ENCODE assay signal across 24 mouse cellular contexts in the genomic region with DNA sequence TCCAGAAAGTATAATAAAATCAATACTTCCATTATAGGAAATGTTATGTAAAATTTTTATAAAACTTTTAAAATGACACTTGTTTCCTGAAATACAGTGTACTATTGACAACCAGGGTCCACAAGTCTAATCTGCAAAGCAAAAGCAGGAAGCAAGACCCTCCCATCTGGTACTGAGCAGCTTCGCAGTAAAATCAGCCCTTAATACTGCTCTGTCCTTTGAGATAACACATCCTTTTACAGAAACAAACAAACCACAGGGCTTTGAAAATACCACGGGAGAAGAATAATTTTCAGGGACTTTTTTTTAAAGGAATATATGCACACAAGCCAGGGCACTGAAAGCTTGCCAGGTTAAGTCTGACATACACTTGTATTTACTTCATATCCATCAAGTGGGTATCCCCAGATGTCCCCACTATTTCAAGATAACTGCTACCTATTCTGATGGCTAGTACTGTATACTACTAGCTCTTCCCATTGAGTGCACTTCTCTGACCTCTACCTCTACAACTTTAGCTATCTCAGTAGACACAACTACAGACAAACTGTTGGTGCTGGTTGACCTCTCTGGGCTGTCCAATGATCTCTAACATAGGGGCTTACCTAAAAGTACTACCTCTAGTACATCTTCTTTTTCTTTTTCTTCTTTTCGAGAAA. TPM values are rescaled to one million over a fixed set of nuclear protein-coding genes. Genes with fewer than 3 reads are reported as not detected.
DNase-seq lines count a peak whose midpoint lies in the region; ATAC-seq and TF ChIP-seq lines count a peak whose summit lies in the region.
"Had no signal": no experiment of that assay in that cellular context is flagged by ENCODE, and none has a peak within 500 bp of the region (broad histone marks: within the 10 kb centered on the region; RNA-seq: fewer than 3 reads in every experiment).

No protein-coding gene starts in this region.

- TF ChIP-seq EP300 in liver, postnatal 0 days (IDR thresholded peaks at IDR 0.05; ENCODE audit: low read depth) = no peak
- 0 out of 4 replicates have a peak, but pooled peaks have one; percentile 12 to 23 for TF ChIP-seq EP300 in MEL (IDR thresholded peaks at IDR 0.05; ENCODE audit: low read depth in 1 of 2, low read length in 2 of 2)
- no peak for TF ChIP-seq EP300 in liver, embryonic 14.5 days (IDR thresholded peaks at IDR 0.05; ENCODE audit: low read depth)

- WGBS in liver, embryonic 12.5 days (ENCODE audit: insufficient replicate concordance) = 28% methylated on average over 3 of the region's 3 CpGs
- WGBS in liver, postnatal 0 days (ENCODE audit: insufficient replicate concordance) = 46% methylated on average over 3 of the region's 3 CpGs
- WGBS in liver, embryonic 14.5 days (ENCODE audit: insufficient replicate concordance) = 26% methylated on average over 3 of the region's 3 CpGs

- H3K27me3 ChIP-seq in liver, embryonic 12.5 days (replicated peaks) = no peaks in the 10 kb centered on the region
- H3K27me3 ChIP-seq in liver, postnatal 0 days (ENCODE audit: insufficient read depth, low read length) = no peaks in the 10 kb centered on the region
- no peaks in the 10 kb centered on the region for H3K27me3 ChIP-seq in MEL (ENCODE audit: control insufficient read depth in 1 of 2, insufficient read depth in 2 of 2, low read length in 2 of 2)
- no peaks in the 10 kb centered on the region for H3K27me3 ChIP-seq in liver, embryonic 14.5 days (ENCODE audit: control insufficient read depth, insufficient read depth, low read length)
- H3K27me3 ChIP-seq: CH12.LX; embryonic facial prominence, embryonic 12.5 days; embryonic facial prominence, embryonic 15.5 days; hindbrain, embryonic 15.5 days had no signal

- no peak overlapping the region for H3K9ac ChIP-seq in liver, embryonic 12.5 days
- no peak overlapping the region for H3K9ac ChIP-seq in liver, postnatal 0 days (replicated peaks)
- no peak overlapping the region for H3K9ac ChIP-seq in MEL (ENCODE audit: control insufficient read depth, low read depth, low read length, poor library complexity, severe bottlenecking)
- no peak overlapping the region for H3K9ac ChIP-seq in liver, embryonic 14.5 days (replicated peaks)
- H3K9ac ChIP-seq: embryonic facial prominence, embryonic 12.5 days; embryonic facial prominence, embryonic 15.5 days; forebrain, postnatal 0 days; hindbrain, embryonic 15.5 days had no signal

- peak overlapping the region; percentile 41; the same call in 1 of the 2 replicates for H3K27ac ChIP-seq in liver, embryonic 12.5 days
- H3K27ac ChIP-seq in liver, postnatal 0 days (ENCODE audit: low read depth) = no peak overlapping the region
- no peak overlapping the region for H3K27ac ChIP-seq in MEL (ENCODE audit: control insufficient read depth, low read depth, low read length)
- H3K27ac ChIP-seq in liver, embryonic 14.5 days = no peak overlapping the region
- H3K27ac ChIP-seq: embryonic facial prominence, embryonic 12.5 days; embryonic facial prominence, embryonic 15.5 days; gastrocnemius, adult 2 months; hindbrain, embryonic 15.5 days had no signal

- H3K79me2 ChIP-seq in MEL (ENCODE audit: control insufficient read depth, insufficient read depth, low read length, poor library complexity) = peaks cover 56% of the 10 kb centered on the region

- peak; percentile 50; the same call in 1 of the 2 replicates for ATAC-seq in liver, embryonic 12.5 days
- ATAC-seq in liver, postnatal 0 days = no peak
- ATAC-seq in liver, embryonic 14.5 days (ENCODE audit: insufficient read depth) = 0 out of 2 replicates have a peak, but pooled peaks have one; percentile 51
- ATAC-seq in inflammation-experienced regulatory T-cells, adult 6 months = no peak
- ATAC-seq: activated CD4-positive, CD25-positive, alpha-beta regulatory T cell, adult 4 months; forebrain, embryonic 14.5 days; forebrain, postnatal 0 days had no signal

- TF ChIP-seq CTCF in liver, postnatal 0 days (IDR thresholded peaks at IDR 0.05; ENCODE audit: low read depth) = no peak
- no peak for TF ChIP-seq CTCF in MEL (IDR thresholded peaks at IDR 0.05 in 2 of 3, conservative IDR thresholded peaks at IDR 0.05 in 1 of 3; ENCODE audit: control insufficient read depth in 1 of 3, insufficient read depth in 1 of 3, low read depth in 2 of 3, low read length in 3 of 3, poor library complexity in 1 of 3, severe bottlenecking in 1 of 3)
- TF ChIP-seq CTCF in liver, embryonic 14.5 days (IDR thresholded peaks at IDR 0.05; ENCODE audit: low read depth) = no peak

- no peaks in the 10 kb centered on the region for H3K36me3 ChIP-seq in liver, embryonic 12.5 days
- H3K36me3 ChIP-seq in liver, postnatal 0 days (replicated peaks; ENCODE audit: insufficient read depth, low read length) = no peaks in the 10 kb centered on the region
- peaks cover 0 to 27% of the 10 kb centered on the region in 2 experiments; a peak in 2 of 4 replicates for H3K36me3 ChIP-seq in MEL (ENCODE audit: control insufficient read depth in 1 of 2, insufficient read depth in 2 of 2, low read length in 2 of 2)
- no peaks in the 10 kb centered on the region for H3K36me3 ChIP-seq in liver, embryonic 14.5 days (replicated peaks; ENCODE audit: control insufficient read depth, insufficient read depth, low read depth)
- H3K36me3 ChIP-seq: embryonic facial prominence, embryonic 15.5 days had no signal

- H3K4me2 ChIP-seq in liver, embryonic 12.5 days = 0 out of 2 replicates have a peak overlapping the region, but pooled peaks have one; percentile 8
- no peak overlapping the region for H3K4me2 ChIP-seq in liver, postnatal 0 days (ENCODE audit: low read depth, low read length)
- no peak overlapping the region for H3K4me2 ChIP-seq in liver, embryonic 14.5 days (ENCODE audit: low read depth)
- H3K4me2 ChIP-seq: embryonic facial prominence, embryonic 12.5 days; embryonic facial prominence, embryonic 15.5 days; heart, embryonic 11.5 days; hindbrain, embryonic 15.5 days had no signal

- intact Hi-C loops in heart, postnatal 36 days (cut with DNase I) = no loop called here

- TF ChIP-seq POLR2A in MEL (IDR thresholded peaks at IDR 0.05; ENCODE audit: control insufficient read depth in 1 of 2, insufficient read depth in 1 of 2, low read depth in 1 of 2, low read length in 2 of 2, poor library complexity in 1 of 2) = no peak

- TF ChIP-seq RAD21 in MEL (IDR thresholded peaks at IDR 0.05; ENCODE audit: low read depth, low read length) = no peak

- peaks cover 52% of the 10 kb centered on the region for H3K4me1 ChIP-seq in liver, embryonic 12.5 days
- no peaks in the 10 kb centered on the region for H3K4me1 ChIP-seq in liver, postnatal 0 days (ENCODE audit: insufficient read depth)
- peaks cover 16 to 23% of the 10 kb centered on the region in 2 experiments for H3K4me1 ChIP-seq in MEL (ENCODE audit: control insufficient read depth in 1 of 2, insufficient read depth in 2 of 2, low read length in 2 of 2)
- H3K4me1 ChIP-seq in liver, embryonic 14.5 days (replicated peaks; ENCODE audit: control insufficient read depth in 2 of 2, insufficient read depth in 2 of 2, low read length in 1 of 2) = peaks cover 12 to 16% of the 10 kb centered on the region in 2 experiments
- H3K4me1 ChIP-seq: embryonic facial prominence, embryonic 12.5 days had no signal

- no peak for DNase-seq in liver, postnatal 0 days
- DNase-seq in MEL (ENCODE audit: low read depth, low spot score) = peak; percentile 37
- DNase-seq in liver, embryonic 14.5 days (ENCODE audit: low read depth in 3 of 3, low spot score in 3 of 3) = no peak
- DNase-seq in heart, postnatal 36 days = no peak
- no peak for DNase-seq in testis, postnatal 10 days (ENCODE audit: low spot score)
- DNase-seq: adrenal gland, adult 8-10 months; adrenal gland, postnatal 25 days; B cell, adult 2 months; cerebellum, adult 11-12 months; cerebellum, adult 9-10 months; cerebellum, postnatal 14 days; forebrain, postnatal 0 days; gastrocnemius, adult 2 months; gastrocnemius, postnatal 14 days; heart, adult 11 months had no signal

- no peaks in the 10 kb centered on the region for H3K9me3 ChIP-seq in liver, embryonic 12.5 days (replicated peaks)
- 0 out of 2 replicates have a peak, but pooled peaks cover 2% of the 10 kb centered on the region for H3K9me3 ChIP-seq in liver, postnatal 0 days (ENCODE audit: low read length)
- no peaks in the 10 kb centered on the region for H3K9me3 ChIP-seq in MEL (replicated peaks; ENCODE audit: insufficient read depth, low read length)
- no peaks in the 10 kb centered on the region for H3K9me3 ChIP-seq in liver, embryonic 14.5 days (ENCODE audit: control insufficient read depth, low read length)
- H3K9me3 ChIP-seq: embryonic facial prominence, embryonic 12.5 days; hindbrain, embryonic 15.5 days had no signal

- H3K4me3 ChIP-seq in liver, embryonic 12.5 days = no peak overlapping the region
- no peak overlapping the region for H3K4me3 ChIP-seq in liver, postnatal 0 days (ENCODE audit: low read depth, low read length)
- H3K4me3 ChIP-seq in MEL (ENCODE audit: control insufficient read depth in 1 of 2, insufficient read depth in 1 of 2, low read depth in 2 of 2, low read length in 2 of 2) = no peak overlapping the region
- no peak overlapping the region for H3K4me3 ChIP-seq in liver, embryonic 14.5 days (ENCODE audit: insufficient read depth in 1 of 2, low read depth in 2 of 2, low read length in 2 of 2)
- H3K4me3 ChIP-seq: embryonic facial prominence, embryonic 12.5 days; embryonic facial prominence, embryonic 15.5 days; gastrocnemius, adult 2 months; hindbrain, embryonic 15.5 days had no signal

RNA-seq across cellular contexts. Expression of gene Nck1, which starts 13.0 kb away (rescaled TPM):
- 33.6 and 34.7 TPM in 2 replicates for polyA plus RNA-seq in liver, embryonic 12.5 days (2016; fragmentation: Nextera tagmentation; extraction: Ambion mirVana)
- polyA plus RNA-seq in liver, postnatal 0 days (2015; fragmentation: Nextera tagmentation; extraction: Ambion mirVana) = 26.3 and 31.8 TPM in 2 replicates
- total RNA-seq in MEL (2012; rRNA removed) = 20.8 and 21.8 TPM in 2 replicates
- 10 to 100 TPM in 1 of 2 experiments, not detected in 1; 24.3 TPM for polyA plus RNA-seq in MEL (2012; ENCODE audit: insufficient read depth in 1 of 2, insufficient read length in 2 of 2, low read depth in 1 of 2, low replicate concordance in 2 of 2, missing spikeins in 1 of 2)
- polyA plus RNA-seq in liver, embryonic 14.5 days (2012; rRNA removed) = 5.4 and 12.9 TPM in 2 replicates
- polyA plus RNA-seq in liver, embryonic 14.5 days (2014; fragmentation: Nextera tagmentation; extraction: Ambion mirVana) = 18.3 and 26.4 TPM in 2 replicates
- total RNA-seq in heart, postnatal 36 days (2021) = 10 to 100 TPM; 44.8 to 54.0 TPM
- 10 to 100 TPM; 72.0 to 99.7 (median 81.6) TPM for polyA plus RNA-seq in inflammation-experienced regulatory T-cells, adult 6 months (2017; shearing (Covaris generic))

RNA-seq across cellular contexts. Expression of gene Slc35g2, which starts 37.9 kb away (rescaled TPM):
- 1.4 and 1.5 TPM in 2 replicates for polyA plus RNA-seq in liver, embryonic 12.5 days (2016; fragmentation: Nextera tagmentation; extraction: Ambion mirVana)
- 1.4 and 1.6 TPM in 2 replicates for polyA plus RNA-seq in liver, postnatal 0 days (2015; fragmentation: Nextera tagmentation; extraction: Ambion mirVana)
- not detected in 2 replicates for total RNA-seq in MEL (2012; rRNA removed)
- under 1 TPM in 1 of 2 experiments, not detected in 1; 0.49 TPM for polyA plus RNA-seq in MEL (2012; ENCODE audit: insufficient read depth in 1 of 2, insufficient read length in 2 of 2, low read depth in 1 of 2, low replicate concordance in 2 of 2, missing spikeins in 1 of 2)
- 0.42 and 0.61 TPM in 2 replicates for polyA plus RNA-seq in liver, embryonic 14.5 days (2012; rRNA removed)
- 1.4 and 1.5 TPM in 2 replicates for polyA plus RNA-seq in liver, embryonic 14.5 days (2014; fragmentation: Nextera tagmentation; extraction: Ambion mirVana)
- 1 to 10 TPM; 2.5 to 3.9 TPM for total RNA-seq in heart, postnatal 36 days (2021)
- polyA plus RNA-seq in inflammation-experienced regulatory T-cells, adult 6 months (2017; shearing (Covaris generic)) = 1 to 10 TPM in 1 of 3 experiments, under 1 TPM in 2; 0.56 to 1.3 (median 0.98) TPM
- total RNA-seq: CH12.LX had no signal

RNA-seq across cellular contexts. Expression of gene Il20rb, which starts 46.4 kb away (rescaled TPM):
- polyA plus RNA-seq in liver, embryonic 12.5 days (2016; fragmentation: Nextera tagmentation; extraction: Ambion mirVana) = 0.42 and 0.43 TPM in 2 replicates
- 0.48 and 0.88 TPM in 2 replicates for polyA plus RNA-seq in liver, postnatal 0 days (2015; fragmentation: Nextera tagmentation; extraction: Ambion mirVana)
- total RNA-seq in MEL (2012; rRNA removed) = 0.50 and 0.65 TPM in 2 replicates
- polyA plus RNA-seq in MEL (2012; ENCODE audit: insufficient read depth in 1 of 2, insufficient read length in 2 of 2, low read depth in 1 of 2, low replicate concordance in 2 of 2, missing spikeins in 1 of 2) = 1 to 10 TPM in 1 of 2 experiments, not detected in 1; 1.9 TPM
- polyA plus RNA-seq in liver, embryonic 14.5 days (2012; rRNA removed) = 0.73 TPM in 2 replicates
- polyA plus RNA-seq in liver, embryonic 14.5 days (2014; fragmentation: Nextera tagmentation; extraction: Ambion mirVana) = 0.11 and 0.29 TPM in 2 replicates
- 1 to 10 TPM in 1 of 2 experiments, under 1 TPM in 1; 0.89 to 1.4 TPM for total RNA-seq in heart, postnatal 36 days (2021)
- 1 to 10 TPM; 1.3 to 2.6 (median 1.8) TPM for polyA plus RNA-seq in inflammation-experienced regulatory T-cells, adult 6 months (2017; shearing (Covaris generic))

Comparison
In these comparisons a context has a peak if more than half of its experiments do, and no peak if none do; other contexts are left out.
1. ATAC-seq: peak in liver, embryonic 12.5 days (single experiment) and liver, embryonic 14.5 days (single experiment); none in liver, postnatal 0 days (single experiment) and inflammation-experienced regulatory T-cells, adult 6 months (single experiment).